Mouse (Mus musculus): Measurements from ENCODE around the gene Olfr963. TPM values are rescaled to one million over a fixed set of nuclear protein-coding genes. Genes with fewer than 3 reads are reported as not detected.

Gene Olfr963
- total RNA-seq, 1 experiment, result not detected

GRCm38 (mm10) chr9:39629069-39629468 lies 37.9 kb upstream of the Olfr963 start:
- Histone ChIP-seq H3K4me3 (ENCODE audit: insufficient read depth in 1 of 2, low read depth in 1 of 2, low read length in 2 of 2, poor library complexity in 1 of 2, severe bottlenecking in 1 of 2) (no peak overlapping the region), H3K27ac (ENCODE audit: insufficient read depth, low read depth, low read length, poor library complexity, severe bottlenecking) (no peak overlapping the region), H3K9ac (ENCODE audit: insufficient read depth, low read depth, low read length, poor library complexity, severe bottlenecking) (no peak overlapping the region), H3K9me3 (ENCODE audit: control insufficient read depth, insufficient read depth, low read depth, low read length) (no peaks in the 10 kb centered on the region), H3K4me1 (ENCODE audit: control insufficient read depth in 2 of 2, insufficient read depth in 2 of 2, low read length in 2 of 2, poor library complexity in 1 of 2) (no peaks in the 10 kb centered on the region), H3K36me3 (ENCODE audit: control insufficient read depth, insufficient read depth, low read length, poor library complexity, severe bottlenecking) (no peaks in the 10 kb centered on the region)
- DNase-seq (ENCODE audit: low read depth, low spot score), result no peak
- TF ChIP-seq ZNF384 (IDR thresholded peaks at IDR 0.05; ENCODE audit: low read depth, low read length) (no peak), MAFK (IDR thresholded peaks at IDR 0.05; ENCODE audit: insufficient read depth, low read depth, low read length) (no peak), ZC3H11A (IDR thresholded peaks at IDR 0.05; ENCODE audit: borderline replicate concordance, low read depth, low read length) (no peak), CHD2 (IDR thresholded peaks at IDR 0.05; ENCODE audit: low read depth, low read length) (no peak), HCFC1 (IDR thresholded peaks at IDR 0.05; ENCODE audit: borderline replicate concordance, insufficient read depth, low read length) (no peak)
- in situ Hi-C loops (cut with MboI; ENCODE audit: low sequenced_read_pairs in 2 of 2, unreplicated experiment in 2 of 2), result no loop called here

GRCm38 (mm10) chr9:39633913-39634594 lies 33.0 kb upstream of the Olfr963 start:
- Histone ChIP-seq H3K4me3 (ENCODE audit: insufficient read depth in 1 of 2, low read depth in 1 of 2, low read length in 2 of 2, poor library complexity in 1 of 2, severe bottlenecking in 1 of 2) (no peak overlapping the region), H3K9ac (ENCODE audit: insufficient read depth, low read depth, low read length, poor library complexity, severe bottlenecking) (no peak overlapping the region), H3K36me3 (ENCODE audit: control insufficient read depth, insufficient read depth, low read length, poor library complexity, severe bottlenecking) (no peaks in the 10 kb centered on the region), H3K9me3 (ENCODE audit: control insufficient read depth, insufficient read depth, low read depth, low read length) (no peaks in the 10 kb centered on the region), H3K27ac (ENCODE audit: insufficient read depth, low read depth, low read length, poor library complexity, severe bottlenecking) (no peak overlapping the region), H3K4me1 (ENCODE audit: control insufficient read depth in 2 of 2, insufficient read depth in 2 of 2, low read length in 2 of 2, poor library complexity in 1 of 2) (no peaks in the 10 kb centered on the region)
- in situ Hi-C loops (cut with MboI; ENCODE audit: low sequenced_read_pairs in 2 of 2, unreplicated experiment in 2 of 2), result no loop called here
- no peak for TF ChIP-seq ZNF384 (IDR thresholded peaks at IDR 0.05; ENCODE audit: low read depth, low read length)
- no peak for TF ChIP-seq HCFC1 (IDR thresholded peaks at IDR 0.05; ENCODE audit: borderline replicate concordance, insufficient read depth, low read length)
- no peak for TF ChIP-seq MAFK (IDR thresholded peaks at IDR 0.05; ENCODE audit: insufficient read depth, low read depth, low read length)
- no peak for TF ChIP-seq ZC3H11A (IDR thresholded peaks at IDR 0.05; ENCODE audit: borderline replicate concordance, low read depth, low read length)
- TF ChIP-seq CHD2 (IDR thresholded peaks at IDR 0.05; ENCODE audit: low read depth, low read length), result no peak
- DNase-seq (ENCODE audit: low read depth, low spot score), result no peak

- Histone ChIP-seq H3K9me3 (ENCODE audit: control insufficient read depth, insufficient read depth, low read depth, low read length) (no peaks in the 10 kb centered on the region), H3K36me3 (ENCODE audit: control insufficient read depth, insufficient read depth, low read length, poor library complexity, severe bottlenecking) (no peaks in the 10 kb centered on the region), H3K4me1 (ENCODE audit: control insufficient read depth in 2 of 2, insufficient read depth in 2 of 2, low read length in 2 of 2, poor library complexity in 1 of 2) (no peaks in the 10 kb centered on the region), H3K9ac (ENCODE audit: insufficient read depth, low read depth, low read length, poor library complexity, severe bottlenecking) (no peak within 1 kb of the TSS), H3K27ac (ENCODE audit: insufficient read depth, low read depth, low read length, poor library complexity, severe bottlenecking) (no peak within 1 kb of the TSS), H3K4me3 (ENCODE audit: insufficient read depth in 1 of 2, low read depth in 1 of 2, low read length in 2 of 2, poor library complexity in 1 of 2, severe bottlenecking in 1 of 2) (no peak within 1 kb of the TSS)
- no peak for TF ChIP-seq ZNF384 (IDR thresholded peaks at IDR 0.05; ENCODE audit: low read depth, low read length)
- no peak for TF ChIP-seq CHD2 (IDR thresholded peaks at IDR 0.05; ENCODE audit: low read depth, low read length)
- TF ChIP-seq MAFK (IDR thresholded peaks at IDR 0.05; ENCODE audit: insufficient read depth, low read depth, low read length), result no peak
- no peak for TF ChIP-seq ZC3H11A (IDR thresholded peaks at IDR 0.05; ENCODE audit: borderline replicate concordance, low read depth, low read length)
- TF ChIP-seq HCFC1 (IDR thresholded peaks at IDR 0.05; ENCODE audit: borderline replicate concordance, insufficient read depth, low read length), result no peak
- no peak for DNase-seq (ENCODE audit: low read depth, low spot score)
- in situ Hi-C loops (cut with MboI; ENCODE audit: low sequenced_read_pairs in 2 of 2, unreplicated experiment in 2 of 2), result no loop called here
Measured at GRCm38 (mm10) chr9:39644785-39645184, 22.2 kb upstream of the Olfr963 start, which contains the start of gene Olfr961. Olfr961 (plus strand) TSS chr9:39645085.

- no peak overlapping the region for H3K27ac ChIP-seq (ENCODE audit: insufficient read depth, low read depth, low read length, poor library complexity, severe bottlenecking)
- H3K4me3 ChIP-seq (ENCODE audit: insufficient read depth in 1 of 2, low read depth in 1 of 2, low read length in 2 of 2, poor library complexity in 1 of 2, severe bottlenecking in 1 of 2), result no peak overlapping the region
- no peak overlapping the region for H3K9ac ChIP-seq (ENCODE audit: insufficient read depth, low read depth, low read length, poor library complexity, severe bottlenecking)
- no peak for DNase-seq (ENCODE audit: low read depth, low spot score)
- no peaks in the 10 kb centered on the region for H3K9me3 ChIP-seq (ENCODE audit: control insufficient read depth, insufficient read depth, low read depth, low read length)
- H3K36me3 ChIP-seq (ENCODE audit: control insufficient read depth, insufficient read depth, low read length, poor library complexity, severe bottlenecking), result no peaks in the 10 kb centered on the region
- no peaks in the 10 kb centered on the region for H3K4me1 ChIP-seq (ENCODE audit: control insufficient read depth in 2 of 2, insufficient read depth in 2 of 2, low read length in 2 of 2, poor library complexity in 1 of 2)
- in situ Hi-C loops (cut with MboI; ENCODE audit: low sequenced_read_pairs in 2 of 2, unreplicated experiment in 2 of 2), result no loop called here
- no peak for TF ChIP-seq HCFC1 (IDR thresholded peaks at IDR 0.05; ENCODE audit: borderline replicate concordance, insufficient read depth, low read length)
- TF ChIP-seq MAFK (IDR thresholded peaks at IDR 0.05; ENCODE audit: insufficient read depth, low read depth, low read length), result no peak
- no peak for TF ChIP-seq CHD2 (IDR thresholded peaks at IDR 0.05; ENCODE audit: low read depth, low read length)
- no peak for TF ChIP-seq ZNF384 (IDR thresholded peaks at IDR 0.05; ENCODE audit: low read depth, low read length)
- TF ChIP-seq ZC3H11A (IDR thresholded peaks at IDR 0.05; ENCODE audit: borderline replicate concordance, low read depth, low read length), result no peak
Measured at GRCm38 (mm10) chr9:39647382-39647781, 19.6 kb upstream of the Olfr963 start.

Measured in ES-E14 (cell line).